Mouse (Mus musculus) stomach, embryonic 16.5 days (tissue): ENCODE data around the gene Rspo1. TPM values are rescaled to one million over a fixed set of nuclear protein-coding genes. Genes with fewer than 3 reads are reported as not detected.
"Not testable (repeated sequence)": the region's sequence is repeated elsewhere in the genome, so short reads cannot be mapped to it uniquely, and the experiment has no call there.

Experiments used
- ATAC-seq: fragments of 200-750 bp; cut with Nextera tagmentation; 2 replicates; pipeline ENCODE4 v1.8.0; 2017; ENCODE audit warnings: moderate number of reproducible peaks, moderate TSS enrichment; ENCODE audit not compliant: insufficient read depth, low FRiP score
- H3K27ac ChIP-seq: fragments of 300-500 bp; sonication (generic); 2 replicates; pipeline ENCODE4 v1.5.1; 2014; ENCODE audit warnings: low read length
- H3K27me3 ChIP-seq: fragments of 300-500 bp; sonication (generic); 2 replicates; pipeline ENCODE4 v1.6.1; 2014; ENCODE audit warnings: low read length, control low read depth, mixed read lengths; ENCODE audit not compliant: control insufficient read depth, insufficient read depth
- H3K36me3 ChIP-seq: fragments of 300-500 bp; sonication (generic); 2 replicates; pipeline ENCODE4 v1.6.1; 2014; ENCODE audit warnings: low read length; ENCODE audit not compliant: control insufficient read depth, insufficient read depth
- H3K4me1 ChIP-seq: fragments of 300-500 bp; sonication (generic); 2 replicates; pipeline ENCODE4 v1.6.1; 2014; ENCODE audit warnings: low read length, control low read depth, mixed read lengths; ENCODE audit not compliant: control insufficient read depth, insufficient read depth
- H3K4me2 ChIP-seq: fragments of 300-500 bp; sonication (generic); 2 replicates; pipeline ENCODE4 v1.6.1; 2014; ENCODE audit warnings: low read depth, low read length, mixed read lengths
- H3K4me3 ChIP-seq: fragments of 300-500 bp; sonication (generic); replicated peaks from 2 replicates; pipeline ENCODE4 v1.5.1; 2014; ENCODE audit warnings: mild to moderate bottlenecking, low read length
- H3K9ac ChIP-seq: fragments of 300-500 bp; sonication (generic); 2 replicates; pipeline ENCODE4 v1.6.1; 2014; ENCODE audit warnings: low read length
- H3K9me3 ChIP-seq: fragments of 300-500 bp; sonication (generic); replicated peaks from 2 replicates; pipeline ENCODE4 v1.6.1; 2016; ENCODE audit warnings: low read length, control low read depth; ENCODE audit not compliant: control insufficient read depth
- WGBS: fragments of 180-500 bp; shearing (Covaris S2); extraction: QIAGEN DNeasy Blood & Tissue Kit; methylation state at CpG from one replicate; pipeline ENCODE4 v1.1.7; 2014; 5-methylcytosine and 5-hydroxymethylcytosine counted together
- polyA plus RNA-seq: library from polyadenylated mRNA; unstranded; fragments of >200 nt; fragmentation: Nextera tagmentation; extraction: Ambion mirVana; gene quantifications from 2 replicates; pipeline ENCODE4 v1.2.1, GENCODE M21; 2015

Gene Rspo1
- polyA plus RNA-seq = 7.5 and 10.3 TPM in 2 replicates

- peak within 1 kb of the TSS; percentile 63 for H3K4me2 ChIP-seq
- no peaks in the 10 kb centered on the region for H3K36me3 ChIP-seq
- H3K9me3 ChIP-seq = no peaks in the 10 kb centered on the region
- H3K4me1 ChIP-seq = peaks cover 15% of the 10 kb centered on the region
- ATAC-seq = peak; percentile 57
- H3K4me3 ChIP-seq = peak within 1 kb of the TSS; percentile 51
- 2% methylated on average over 59 of the region's 62 CpGs for WGBS
- peaks cover 50% of the 10 kb centered on the region for H3K27me3 ChIP-seq
- peak within 1 kb of the TSS; percentile 66 for H3K9ac ChIP-seq
- H3K27ac ChIP-seq = no peak within 1 kb of the TSS; the same call in 1 of the 2 replicates
These were observed at the start of gene Rspo1 for GRCm38 (mm10) chr4:124985671-124986602. TSS of gene Rspo1 (plus strand) at chr4:124986430.

DNA sequence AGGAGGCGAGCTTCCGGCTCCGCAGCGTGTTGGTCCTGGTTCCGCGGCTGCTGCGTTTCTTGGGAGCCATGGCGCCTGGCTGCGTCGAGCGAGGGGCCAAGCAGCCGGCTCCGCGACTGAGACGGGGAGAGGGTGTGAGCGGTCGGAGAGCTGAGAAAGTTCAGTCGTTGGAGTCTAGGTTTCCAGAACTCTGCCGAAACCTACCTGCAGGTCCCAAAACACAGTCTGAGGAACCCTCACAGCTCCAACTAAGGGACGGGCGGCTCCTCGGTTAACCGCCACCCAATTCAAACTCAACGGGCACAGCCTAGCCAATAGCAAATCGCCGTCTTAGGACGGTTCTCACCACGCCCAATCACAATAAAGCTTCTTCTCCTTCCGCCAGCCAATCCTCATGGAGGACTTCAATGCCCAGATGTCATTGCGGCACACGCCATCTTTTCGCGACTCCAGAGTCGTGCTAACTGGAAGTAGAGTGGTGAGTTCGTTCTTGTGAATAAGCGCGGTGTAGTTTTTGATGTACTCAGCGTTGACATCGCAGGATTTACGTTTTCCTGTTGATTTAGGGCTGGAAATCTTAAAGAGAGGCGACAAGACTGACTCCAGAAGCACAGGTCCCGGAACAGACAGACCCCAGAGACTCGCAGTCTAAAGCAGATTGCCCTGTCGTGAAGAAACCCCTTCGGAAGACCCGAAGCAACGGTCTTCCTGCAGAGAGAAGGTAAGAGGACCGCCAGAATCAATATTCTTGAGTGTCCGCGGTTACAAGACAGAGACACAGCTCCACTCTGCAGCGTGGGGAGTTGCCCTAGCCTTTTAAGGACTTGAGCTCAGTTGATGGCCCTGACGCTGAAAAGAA lies 49.4 kb upstream of the Rspo1 start, which contains the start of gene 9930104L06Rik:
Gene 9930104L06Rik (plus strand): TSS at position 436 of the 859 bp plus-strand sequence.
- no peaks in the 10 kb centered on the region for H3K36me3 ChIP-seq
- peak within 1 kb of the TSS; percentile 77 for H3K4me2 ChIP-seq
- H3K27me3 ChIP-seq = no peaks in the 10 kb centered on the region
- H3K9me3 ChIP-seq = no peaks in the 10 kb centered on the region
- WGBS = under 1% methylated on average over 52 of the region's 52 CpGs
- H3K4me3 ChIP-seq = peak within 1 kb of the TSS; percentile 86
- H3K9ac ChIP-seq = peak within 1 kb of the TSS; percentile 85
- peaks cover 15% of the 10 kb centered on the region for H3K4me1 ChIP-seq
- H3K27ac ChIP-seq = no peak within 1 kb of the TSS
- ATAC-seq = peak; percentile 100

DNA sequence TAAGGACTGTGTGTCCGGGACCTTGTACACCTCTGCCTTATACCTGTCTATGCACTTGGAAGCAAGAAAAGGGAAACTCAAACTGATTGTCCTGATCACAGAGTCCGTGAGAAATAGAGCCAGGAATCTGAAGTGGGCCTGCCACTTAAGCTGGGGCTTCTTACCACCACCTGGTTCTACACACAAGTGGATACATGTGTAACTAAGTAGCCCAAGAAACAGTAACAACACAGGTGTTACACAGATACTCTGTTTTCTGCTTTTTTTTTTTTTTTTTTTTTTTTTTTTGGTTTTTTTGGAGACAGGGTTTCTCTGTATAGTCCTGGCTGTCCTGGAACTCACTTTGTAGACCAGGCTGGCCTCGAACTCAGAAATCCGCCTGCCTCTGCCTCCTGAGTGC lies 47.0 kb upstream of the Rspo1 start, which contains the start of gene Cdca8:
Gene Cdca8 (minus strand): TSS at position 101 of the 400 bp plus-strand sequence.
- not testable (repeated sequence) for H3K27ac ChIP-seq, ATAC-seq, H3K4me2 ChIP-seq, H3K9me3 ChIP-seq, H3K4me3 ChIP-seq, H3K27me3 ChIP-seq, H3K36me3 ChIP-seq, H3K9ac ChIP-seq
- peaks cover 15% of the 10 kb centered on the region for H3K4me1 ChIP-seq
- 89% methylated on average over 4 of the region's 4 CpGs for WGBS

- Histone ChIP-seq H3K4me2 (no peak overlapping the region), H3K4me3 (no peak overlapping the region), H3K27me3 (no peaks in the 10 kb centered on the region), H3K27ac (no peak overlapping the region), H3K9ac (no peak overlapping the region), H3K4me1 (0 out of 2 replicates have a peak, but pooled peaks cover 1% of the 10 kb centered on the region), H3K9me3 (no peaks in the 10 kb centered on the region), H3K36me3 (peaks cover 3% of the 10 kb centered on the region; the same call in 1 of the 2 replicates)
- WGBS = 3% methylated on average over 4 of the region's 4 CpGs
- no peak; the same call in 1 of the 2 replicates for ATAC-seq
These were observed 43.2 kb upstream of the Rspo1 start for GRCm38 (mm10) chr4:124943022-124943421.

DNA sequence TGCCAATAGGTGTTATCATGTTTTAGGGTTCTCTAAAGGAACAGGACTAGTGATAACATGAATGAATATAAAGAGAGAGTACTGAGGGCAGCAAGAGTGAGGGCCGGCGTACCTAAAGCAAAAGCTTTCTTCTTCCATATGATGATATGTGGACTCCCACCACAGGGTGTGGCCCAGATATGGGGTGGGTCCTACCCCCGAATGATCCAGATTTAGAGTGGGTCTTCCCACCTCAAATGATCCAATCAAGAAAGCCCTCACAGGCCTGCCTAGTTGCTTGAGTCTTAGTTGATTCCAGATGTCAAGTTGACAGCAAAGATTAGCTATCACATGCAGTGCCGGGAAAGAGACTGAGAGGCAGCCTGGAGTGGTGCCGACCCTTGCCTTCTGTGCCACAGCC lies 42.4 kb upstream of the Rspo1 start:
- H3K27me3 ChIP-seq = no peaks in the 10 kb centered on the region
- no peaks in the 10 kb centered on the region for H3K4me1 ChIP-seq
- WGBS = 85% methylated on average over 5 of the region's 5 CpGs
- H3K36me3 ChIP-seq = peaks cover 3% of the 10 kb centered on the region; the same call in 1 of the 2 replicates
- no peak overlapping the region for H3K4me3 ChIP-seq
- no peak overlapping the region for H3K9ac ChIP-seq
- no peak overlapping the region for H3K4me2 ChIP-seq
- no peaks in the 10 kb centered on the region for H3K9me3 ChIP-seq
- no peak for ATAC-seq
- no peak overlapping the region for H3K27ac ChIP-seq

GRCm38 (mm10) chr4:124944961-124945360 lies 41.3 kb upstream of the Rspo1 start:
- Histone ChIP-seq H3K9me3 (no peaks in the 10 kb centered on the region), H3K4me2 (no peak overlapping the region), H3K9ac (no peak overlapping the region), H3K4me3 (no peak overlapping the region), H3K27ac (no peak overlapping the region), H3K4me1 (no peaks in the 10 kb centered on the region), H3K36me3 (peaks cover 3% of the 10 kb centered on the region; the same call in 1 of the 2 replicates), H3K27me3 (no peaks in the 10 kb centered on the region)
- WGBS = 53% methylated on average over 2 of the region's 2 CpGs
- ATAC-seq = no peak

DNA sequence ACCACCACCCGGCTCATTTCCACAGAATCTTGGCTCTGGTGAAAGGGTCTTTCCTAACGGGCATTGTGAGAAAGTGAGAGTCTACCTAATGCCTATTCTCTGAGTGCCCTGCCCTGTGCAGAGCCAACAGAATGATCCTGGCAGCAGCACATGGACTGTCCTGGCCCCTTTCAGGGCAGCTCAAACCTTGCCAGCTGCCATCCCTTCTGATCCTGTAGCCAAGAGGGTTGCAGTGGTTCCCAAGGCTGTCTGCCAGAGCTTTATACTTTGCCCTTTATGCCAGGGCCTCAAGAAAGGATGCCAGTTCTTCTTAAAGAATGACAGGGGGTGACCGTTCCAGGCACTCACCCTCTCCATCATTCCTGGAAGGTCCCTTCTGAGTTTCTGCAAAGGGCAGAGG lies 36.7 kb upstream of the Rspo1 start:
- ATAC-seq = no peak
- WGBS = 84% methylated on average over 3 of the region's 3 CpGs
- Histone ChIP-seq H3K27me3 (no peaks in the 10 kb centered on the region), H3K9me3 (no peaks in the 10 kb centered on the region), H3K4me1 (no peaks in the 10 kb centered on the region), H3K4me2 (no peak overlapping the region), H3K9ac (no peak overlapping the region), H3K4me3 (no peak overlapping the region), H3K36me3 (no peaks in the 10 kb centered on the region), H3K27ac (no peak overlapping the region)

- H3K27me3 ChIP-seq = no peaks in the 10 kb centered on the region
- H3K4me3 ChIP-seq = no peak overlapping the region
- no peak overlapping the region for H3K9ac ChIP-seq
- WGBS = 47% methylated on average over 21 of the region's 21 CpGs
- H3K9me3 ChIP-seq = no peaks in the 10 kb centered on the region
- no peak overlapping the region for H3K4me2 ChIP-seq
- H3K4me1 ChIP-seq = no peaks in the 10 kb centered on the region
- no peak for ATAC-seq
- 0 out of 2 replicates have a peak overlapping the region, but pooled peaks have one; percentile 15 for H3K27ac ChIP-seq
- H3K36me3 ChIP-seq = no peaks in the 10 kb centered on the region
These were observed 35.8 kb upstream of the Rspo1 start for GRCm38 (mm10) chr4:124950181-124951035.
